Mouse (Mus musculus): ENCODE measurements around the gene Wipf1. TPM values are rescaled to one million over a fixed set of nuclear protein-coding genes. Genes with fewer than 3 reads are reported as not detected.
"Not testable (repeated sequence)": the region's sequence is repeated elsewhere in the genome, so short reads cannot be mapped to it uniquely, and the experiment has no call there.

The Wipf1 gene
- polyA plus RNA-seq, 1 experiment from 2014 or later, result 24.1 TPM

- not testable (repeated sequence) for H3K4me1 ChIP-seq (ENCODE audit: control insufficient read depth, insufficient read depth, low read length); H3K9ac ChIP-seq (ENCODE audit: low read length); DNase-seq (ENCODE audit: low spot score); H3K27ac ChIP-seq (replicated peaks; ENCODE audit: low read depth, low read length); H3K4me3 ChIP-seq (ENCODE audit: low read depth, low read length); H3K4me2 ChIP-seq (ENCODE audit: low read depth, severe bottlenecking); H3K36me3 ChIP-seq (ENCODE audit: control insufficient read depth, insufficient read depth, low read length); H3K9me3 ChIP-seq (ENCODE audit: control insufficient read depth, low read length); ATAC-seq (ENCODE audit: insufficient number of reproducible peaks, low FRiP score, low TSS enrichment, low read depth); H3K27me3 ChIP-seq (ENCODE audit: control insufficient read depth, insufficient read depth, low read length)
- WGBS, result 95% methylated on average over 3 of the region's 3 CpGs
Observed at GRCm38 (mm10) chr2:73557061-73557460, 27.5 kb upstream of the Wipf1 start.

DNA sequence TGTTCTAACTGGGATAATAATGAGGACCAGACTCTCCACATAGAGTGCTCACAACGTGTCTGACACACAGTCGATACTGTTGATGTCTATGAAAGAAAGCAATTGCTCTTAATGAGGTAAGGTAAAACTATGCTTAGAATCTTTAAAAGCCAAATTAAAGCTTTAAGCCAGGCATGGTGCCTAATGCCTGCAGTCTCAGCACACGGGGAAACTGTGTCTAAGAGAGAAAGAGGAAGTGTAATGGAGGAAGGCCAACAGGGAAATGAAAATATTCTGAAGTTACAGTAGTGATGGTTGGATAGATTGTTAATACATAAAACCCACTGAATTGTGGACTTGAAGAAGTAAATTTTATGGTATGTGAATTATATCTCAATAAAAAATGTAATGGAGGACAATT lies 24.9 kb upstream of the Wipf1 start:
- Histone ChIP-seq H3K9ac (ENCODE audit: low read length) (no peak overlapping the region), H3K36me3 (ENCODE audit: control insufficient read depth, insufficient read depth, low read length) (no peaks in the 10 kb centered on the region)
- 34% methylated on average over 3 of the region's 3 CpGs for WGBS

GRCm38 (mm10) chr2:73552926-73553325 lies 23.4 kb upstream of the Wipf1 start:
- Histone ChIP-seq H3K9me3 (ENCODE audit: control insufficient read depth, low read length) (no peaks in the 10 kb centered on the region), H3K4me2 (ENCODE audit: low read depth, severe bottlenecking) (no peak overlapping the region), H3K4me1 (ENCODE audit: control insufficient read depth, insufficient read depth, low read length) (no peaks in the 10 kb centered on the region), H3K4me3 (ENCODE audit: low read depth, low read length) (no peak overlapping the region), H3K36me3 (ENCODE audit: control insufficient read depth, insufficient read depth, low read length) (no peaks in the 10 kb centered on the region), H3K27ac (replicated peaks; ENCODE audit: low read depth, low read length) (0 out of 2 replicates have a peak overlapping the region, but pooled peaks have one; percentile 1), H3K27me3 (ENCODE audit: control insufficient read depth, insufficient read depth, low read length) (no peaks in the 10 kb centered on the region), H3K9ac (ENCODE audit: low read length) (no peak overlapping the region)
- DNase-seq (ENCODE audit: low spot score), result no peak
- no peak for ATAC-seq (ENCODE audit: insufficient number of reproducible peaks, low FRiP score, low TSS enrichment, low read depth)
- 75% methylated on average over 3 of the region's 3 CpGs for WGBS

More for the DNA sequence above, 24.9 kb upstream of the Wipf1 start:
- DNase-seq (ENCODE audit: low spot score) (no peak), ATAC-seq (ENCODE audit: insufficient number of reproducible peaks, low FRiP score, low TSS enrichment, low read depth) (no peak)
- Histone ChIP-seq H3K4me1 (ENCODE audit: control insufficient read depth, insufficient read depth, low read length) (no peaks in the 10 kb centered on the region), H3K27me3 (ENCODE audit: control insufficient read depth, insufficient read depth, low read length) (no peaks in the 10 kb centered on the region), H3K4me3 (ENCODE audit: low read depth, low read length) (no peak overlapping the region), H3K27ac (replicated peaks; ENCODE audit: low read depth, low read length) (no peak overlapping the region), H3K9me3 (ENCODE audit: control insufficient read depth, low read length) (no peaks in the 10 kb centered on the region), H3K4me2 (ENCODE audit: low read depth, severe bottlenecking) (no peak overlapping the region)

GRCm38 (mm10) chr2:73550725-73551124 lies 21.2 kb upstream of the Wipf1 start:
- WGBS, result 18% methylated on average over 6 of the region's 6 CpGs
- no peaks in the 10 kb centered on the region for H3K9me3 ChIP-seq (ENCODE audit: control insufficient read depth, low read length)
- H3K27me3 ChIP-seq (ENCODE audit: control insufficient read depth, insufficient read depth, low read length), result no peaks in the 10 kb centered on the region
- H3K9ac ChIP-seq (ENCODE audit: low read length), result no peak overlapping the region
- no peak for ATAC-seq (ENCODE audit: insufficient number of reproducible peaks, low FRiP score, low TSS enrichment, low read depth)
- H3K4me3 ChIP-seq (ENCODE audit: low read depth, low read length), result no peak overlapping the region
- H3K4me2 ChIP-seq (ENCODE audit: low read depth, severe bottlenecking), result no peak overlapping the region
- H3K36me3 ChIP-seq (ENCODE audit: control insufficient read depth, insufficient read depth, low read length), result no peaks in the 10 kb centered on the region
- peak; percentile 66 for DNase-seq (ENCODE audit: low spot score)
- H3K27ac ChIP-seq (replicated peaks; ENCODE audit: low read depth, low read length), result no peak overlapping the region
- H3K4me1 ChIP-seq (ENCODE audit: control insufficient read depth, insufficient read depth, low read length), result peaks cover 4% of the 10 kb centered on the region

DNA sequence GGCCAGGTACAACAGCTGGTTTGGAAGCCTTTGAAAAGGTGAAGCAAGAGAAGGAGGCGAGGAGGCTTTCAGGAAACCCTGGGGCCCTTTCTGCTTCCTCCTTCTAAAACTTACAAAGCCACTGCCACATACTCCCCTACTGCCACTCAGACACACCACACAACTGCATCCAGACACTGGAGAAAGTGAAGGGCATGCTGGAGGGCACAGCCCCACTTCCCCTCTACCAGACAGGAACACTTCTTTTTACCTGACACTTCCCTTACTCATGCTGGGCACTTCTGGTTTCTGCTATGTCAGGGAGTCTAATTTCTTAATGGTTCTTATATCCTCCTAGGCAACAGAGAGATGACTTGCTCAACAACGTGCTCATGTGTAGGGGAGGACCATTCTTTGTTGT lies 19.0 kb upstream of the Wipf1 start:
- Histone ChIP-seq H3K36me3 (ENCODE audit: control insufficient read depth, insufficient read depth, low read length) (no peaks in the 10 kb centered on the region), H3K27me3 (ENCODE audit: control insufficient read depth, insufficient read depth, low read length) (no peaks in the 10 kb centered on the region), H3K9me3 (ENCODE audit: control insufficient read depth, low read length) (no peaks in the 10 kb centered on the region), H3K4me2 (ENCODE audit: low read depth, severe bottlenecking) (no peak overlapping the region), H3K4me3 (ENCODE audit: low read depth, low read length) (no peak overlapping the region), H3K27ac (replicated peaks; ENCODE audit: low read depth, low read length) (no peak overlapping the region), H3K9ac (ENCODE audit: low read length) (no peak overlapping the region), H3K4me1 (ENCODE audit: control insufficient read depth, insufficient read depth, low read length) (peaks cover 14% of the 10 kb centered on the region)
- 65% methylated on average over 2 of the region's 2 CpGs for WGBS
- ATAC-seq (ENCODE audit: insufficient number of reproducible peaks, low FRiP score, low TSS enrichment, low read depth) (no peak), DNase-seq (ENCODE audit: low spot score) (no peak)

GRCm38 (mm10) chr2:73547256-73547655 lies 17.7 kb upstream of the Wipf1 start:
- Histone ChIP-seq H3K4me2 (ENCODE audit: low read depth, severe bottlenecking) (no peak overlapping the region), H3K9me3 (ENCODE audit: control insufficient read depth, low read length) (no peaks in the 10 kb centered on the region), H3K27ac (replicated peaks; ENCODE audit: low read depth, low read length) (no peak overlapping the region), H3K36me3 (ENCODE audit: control insufficient read depth, insufficient read depth, low read length) (no peaks in the 10 kb centered on the region), H3K27me3 (ENCODE audit: control insufficient read depth, insufficient read depth, low read length) (no peaks in the 10 kb centered on the region), H3K4me1 (ENCODE audit: control insufficient read depth, insufficient read depth, low read length) (peaks cover 17% of the 10 kb centered on the region), H3K9ac (ENCODE audit: low read length) (no peak overlapping the region), H3K4me3 (ENCODE audit: low read depth, low read length) (no peak overlapping the region)
- DNase-seq (ENCODE audit: low spot score), result no peak
- WGBS, result 94% methylated on average over 4 of the region's 4 CpGs
- ATAC-seq (ENCODE audit: insufficient number of reproducible peaks, low FRiP score, low TSS enrichment, low read depth), result no peak

GRCm38 (mm10) chr2:73545556-73545955 lies 16.0 kb upstream of the Wipf1 start:
- Histone ChIP-seq H3K4me1 (ENCODE audit: control insufficient read depth, insufficient read depth, low read length) (peaks cover 26% of the 10 kb centered on the region), H3K9me3 (ENCODE audit: control insufficient read depth, low read length) (no peaks in the 10 kb centered on the region), H3K4me2 (ENCODE audit: low read depth, severe bottlenecking) (no peak overlapping the region), H3K27ac (replicated peaks; ENCODE audit: low read depth, low read length) (no peak overlapping the region), H3K9ac (ENCODE audit: low read length) (no peak overlapping the region), H3K27me3 (ENCODE audit: control insufficient read depth, insufficient read depth, low read length) (no peaks in the 10 kb centered on the region), H3K36me3 (ENCODE audit: control insufficient read depth, insufficient read depth, low read length) (no peaks in the 10 kb centered on the region), H3K4me3 (ENCODE audit: low read depth, low read length) (no peak overlapping the region)
- DNase-seq (ENCODE audit: low spot score), result peak; percentile 84
- peak; percentile 75; the same call in 1 of the 2 replicates for ATAC-seq (ENCODE audit: insufficient number of reproducible peaks, low FRiP score, low TSS enrichment, low read depth)
- WGBS, result 39% methylated on average over 2 of the region's 2 CpGs

- WGBS, result 15% methylated on average over 16 of the region's 16 CpGs
- Histone ChIP-seq H3K27ac (replicated peaks; ENCODE audit: low read depth, low read length) (peak overlapping the region; percentile 32; the same call in 1 of the 2 replicates), H3K4me3 (ENCODE audit: low read depth, low read length) (no peak overlapping the region), H3K9me3 (ENCODE audit: control insufficient read depth, low read length) (no peaks in the 10 kb centered on the region), H3K4me1 (ENCODE audit: control insufficient read depth, insufficient read depth, low read length) (peaks cover 28% of the 10 kb centered on the region), H3K9ac (ENCODE audit: low read length) (no peak overlapping the region), H3K27me3 (ENCODE audit: control insufficient read depth, insufficient read depth, low read length) (no peaks in the 10 kb centered on the region), H3K4me2 (ENCODE audit: low read depth, severe bottlenecking) (peak overlapping the region; percentile 25), H3K36me3 (ENCODE audit: control insufficient read depth, insufficient read depth, low read length) (no peaks in the 10 kb centered on the region)
- no peak for DNase-seq (ENCODE audit: low spot score)
- no peak for ATAC-seq (ENCODE audit: insufficient number of reproducible peaks, low FRiP score, low TSS enrichment, low read depth)
Observed at GRCm38 (mm10) chr2:73540450-73541162, 11.1 kb upstream of the Wipf1 start.

- WGBS, result 30% methylated on average over 1 of the region's 1 CpGs
- no peak overlapping the region for H3K4me2 ChIP-seq (ENCODE audit: low read depth, severe bottlenecking)
- H3K4me3 ChIP-seq (ENCODE audit: low read depth, low read length), result no peak overlapping the region
- H3K9me3 ChIP-seq (ENCODE audit: control insufficient read depth, low read length), result no peaks in the 10 kb centered on the region
- ATAC-seq (ENCODE audit: insufficient number of reproducible peaks, low FRiP score, low TSS enrichment, low read depth) (no peak), DNase-seq (ENCODE audit: low spot score) (no peak)
- H3K27ac ChIP-seq (replicated peaks; ENCODE audit: low read depth, low read length), result no peak overlapping the region
- H3K4me1 ChIP-seq (ENCODE audit: control insufficient read depth, insufficient read depth, low read length), result peaks cover 24% of the 10 kb centered on the region
- H3K27me3 ChIP-seq (ENCODE audit: control insufficient read depth, insufficient read depth, low read length), result no peaks in the 10 kb centered on the region
- no peaks in the 10 kb centered on the region for H3K36me3 ChIP-seq (ENCODE audit: control insufficient read depth, insufficient read depth, low read length)
- no peak overlapping the region for H3K9ac ChIP-seq (ENCODE audit: low read length)
Observed at GRCm38 (mm10) chr2:73539697-73540096, 10.2 kb upstream of the Wipf1 start.
